Mouse (Mus musculus) megakaryocyte, embryonic 14.5 days (primary cell): ENCODE results near the gene Akr1e1.

Source experiments
- FLI1 ChIP-seq: IDR thresholded peaks from 2 replicates; pipeline ENCODE4 v1.6.1; 2012; ENCODE audit warnings: low read length, inconsistent platforms, mixed read lengths
- GATA1 ChIP-seq: IDR thresholded peaks from 3 replicates; pipeline ENCODE4 v1.6.1; 2012; ENCODE audit warnings: mixed read lengths, low read length, inconsistent platforms, borderline replicate concordance

DNA sequence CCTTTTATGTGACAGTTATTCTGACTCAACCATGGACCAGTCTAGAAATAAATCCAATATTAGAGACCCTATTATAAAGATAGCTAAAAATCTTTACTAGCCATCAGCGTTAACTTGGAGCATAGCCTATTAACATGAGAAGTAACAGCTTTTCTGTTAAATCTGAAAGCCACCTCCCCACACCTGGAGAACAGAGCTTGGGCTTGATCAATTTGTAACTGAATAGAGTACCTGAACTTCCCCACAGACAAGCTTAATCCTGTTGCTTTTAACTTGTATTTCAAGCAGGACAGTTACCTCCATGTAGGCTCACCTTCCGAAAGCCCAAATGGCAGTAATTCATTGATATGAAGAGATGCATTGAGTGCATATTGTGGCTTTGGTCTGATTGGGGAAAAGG lies 43.0 kb downstream of the Akr1e1 start:
- TF ChIP-seq GATA1, result no peak
- TF ChIP-seq FLI1, result no peak
